Mouse (Mus musculus) forebrain, embryonic 12.5 days (tissue): ENCODE measurements around the gene Ing4. TPM values are rescaled to one million over a fixed set of nuclear protein-coding genes. Genes with fewer than 3 reads are reported as not detected.
"Not testable (repeated sequence)": the region's sequence is repeated elsewhere in the genome, so short reads cannot be mapped to it uniquely, and the experiment has no call there.

Experiments used
- ATAC-seq: fragments of 200-750 bp; cut with Nextera tagmentation; 2 replicates; pipeline ENCODE4 v1.8.0; 2017; ENCODE audit warnings: moderate TSS enrichment; ENCODE audit not compliant: low FRiP score
- H3K27ac ChIP-seq: fragments of 300-500 bp; sonication (generic); 2 replicates; pipeline ENCODE4 v1.5.1; 2016; ENCODE audit warnings: mild to moderate bottlenecking
- H3K27me3 ChIP-seq: fragments of 300-500 bp; sonication (generic); 2 replicates; pipeline ENCODE4 v1.6.1; 2016; ENCODE audit warnings: mild to moderate bottlenecking
- H3K36me3 ChIP-seq: fragments of 300-500 bp; sonication (generic); replicated peaks from 2 replicates; pipeline ENCODE4 v1.6.1; 2016; ENCODE audit warnings: mild to moderate bottlenecking
- H3K4me1 ChIP-seq: fragments of 300-500 bp; sonication (generic); 2 replicates; pipeline ENCODE4 v1.6.1; 2016
- H3K4me2 ChIP-seq: fragments of 300-500 bp; sonication (generic); 2 replicates; pipeline ENCODE4 v1.6.1; 2016; ENCODE audit warnings: mild to moderate bottlenecking, moderate library complexity
- H3K4me3 ChIP-seq: fragments of 300-500 bp; sonication (generic); replicated peaks from 2 replicates; pipeline ENCODE4 v1.5.1; 2016; ENCODE audit warnings: mild to moderate bottlenecking
- H3K9ac ChIP-seq: fragments of 300-500 bp; sonication (generic); 2 replicates; pipeline ENCODE4 v1.6.1; 2016; ENCODE audit warnings: mild to moderate bottlenecking
- H3K9me3 ChIP-seq: fragments of 300-500 bp; sonication (generic); 2 replicates; pipeline ENCODE4 v1.6.1; 2016
- WGBS: fragments of 180-500 bp; shearing (Covaris S2); methylation state at CpG from one replicate; pipeline ENCODE4 v1.1.7; 2016; 5-methylcytosine and 5-hydroxymethylcytosine counted together
- polyA plus RNA-seq: library from polyadenylated mRNA; unstranded; fragments of >200 nt; fragmentation: Nextera tagmentation; extraction: Ambion mirVana; gene quantifications from 2 replicates; pipeline ENCODE4 v1.2.1, GENCODE M21; 2016

The Ing4 gene
- polyA plus RNA-seq, 1 experiment from 2014 or later, result 163 TPM

DNA sequence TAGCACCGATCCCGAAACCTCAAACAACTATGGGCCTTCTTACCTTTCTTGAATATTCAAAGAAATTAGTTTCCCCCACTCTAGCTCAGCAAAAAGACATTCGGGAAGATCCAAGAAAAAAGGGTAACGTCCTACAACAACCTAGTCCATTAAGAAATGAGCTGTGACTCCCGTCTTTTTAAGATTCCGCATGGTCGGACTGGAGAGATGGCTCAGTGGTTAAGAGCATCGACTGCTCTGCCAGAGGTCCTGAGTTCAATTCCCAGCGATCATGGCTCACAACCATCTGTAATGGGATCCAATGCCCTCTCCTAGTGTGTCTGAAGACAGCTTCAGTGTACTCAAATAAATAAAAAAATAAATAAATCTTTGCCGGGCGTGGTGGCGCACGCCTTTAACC is 31.5 kb upstream of the Ing4 start:
- H3K36me3 ChIP-seq, result peaks cover 22% of the 10 kb centered on the region
- peak overlapping the region; percentile 99 for H3K27ac ChIP-seq
- peaks cover 8% of the 10 kb centered on the region for H3K27me3 ChIP-seq
- no peak for ATAC-seq
- H3K4me3 ChIP-seq, result peak overlapping the region; percentile 97
- no peaks in the 10 kb centered on the region for H3K9me3 ChIP-seq
- peak overlapping the region; percentile 68 for H3K9ac ChIP-seq
- peaks cover 47% of the 10 kb centered on the region for H3K4me1 ChIP-seq
- 48% methylated on average over 13 of the region's 13 CpGs for WGBS
- peak overlapping the region; percentile 88 for H3K4me2 ChIP-seq

DNA sequence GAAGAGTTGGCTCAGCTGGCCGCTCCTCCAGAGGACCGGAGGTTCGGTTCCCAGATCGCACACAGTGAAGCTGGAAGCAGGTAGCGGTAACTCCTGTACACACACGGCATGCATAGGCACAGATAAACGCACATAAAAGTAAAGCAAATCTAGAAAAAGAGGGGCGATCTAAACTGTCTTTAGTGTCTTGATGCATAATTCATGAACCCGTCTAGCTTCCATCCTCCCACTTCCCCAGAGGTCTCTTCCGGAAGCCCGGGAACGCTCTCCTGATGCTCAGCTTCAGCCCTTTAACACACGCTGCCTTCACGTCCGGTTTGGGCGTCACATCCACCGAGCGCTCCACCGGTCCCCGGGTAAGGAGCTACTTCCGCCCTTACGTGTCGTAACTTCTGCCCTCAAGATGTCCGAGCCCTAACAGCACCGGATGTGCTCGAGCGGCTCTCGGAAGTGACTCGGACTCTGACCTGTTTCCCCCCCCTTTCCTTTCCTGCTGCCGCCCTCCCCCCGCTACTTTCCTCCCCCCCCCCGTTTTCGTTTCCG is 30.9 kb upstream of the Ing4 start:
- peak overlapping the region; percentile 97 for H3K4me3 ChIP-seq
- peaks cover 2% of the 10 kb centered on the region; the same call in 1 of the 2 replicates for H3K27me3 ChIP-seq
- no peaks in the 10 kb centered on the region for H3K9me3 ChIP-seq
- under 1% methylated on average over 33 of the region's 34 CpGs for WGBS
- H3K9ac ChIP-seq, result peak overlapping the region; percentile 96
- ATAC-seq, result peak; percentile 98
- H3K4me1 ChIP-seq, result peaks cover 44% of the 10 kb centered on the region
- peaks cover 25% of the 10 kb centered on the region for H3K36me3 ChIP-seq
- H3K4me2 ChIP-seq, result peak overlapping the region; percentile 88
- H3K27ac ChIP-seq, result peak overlapping the region; percentile 99

DNA sequence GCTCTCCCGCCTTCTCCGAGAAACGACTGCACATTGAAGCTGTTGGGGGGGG is 30.6 kb upstream of the Ing4 start, which contains the start of gene Zfp384:
Zfp384 (plus strand) TSS at position 17 of the 52 bp plus-strand sequence.
- H3K4me1 ChIP-seq, result peaks cover 41% of the 10 kb centered on the region
- no peaks in the 10 kb centered on the region for H3K27me3 ChIP-seq
- ATAC-seq, result no peak
- WGBS, result 0% methylated on average over 3 of the region's 3 CpGs
- H3K9me3 ChIP-seq, result no peaks in the 10 kb centered on the region
- peak within 1 kb of the TSS; percentile 97 for H3K4me3 ChIP-seq
- peak within 1 kb of the TSS; percentile 96 for H3K9ac ChIP-seq
- peak within 1 kb of the TSS; percentile 88 for H3K4me2 ChIP-seq
- H3K36me3 ChIP-seq, result peaks cover 28% of the 10 kb centered on the region
- peak within 1 kb of the TSS; percentile 99 for H3K27ac ChIP-seq

DNA sequence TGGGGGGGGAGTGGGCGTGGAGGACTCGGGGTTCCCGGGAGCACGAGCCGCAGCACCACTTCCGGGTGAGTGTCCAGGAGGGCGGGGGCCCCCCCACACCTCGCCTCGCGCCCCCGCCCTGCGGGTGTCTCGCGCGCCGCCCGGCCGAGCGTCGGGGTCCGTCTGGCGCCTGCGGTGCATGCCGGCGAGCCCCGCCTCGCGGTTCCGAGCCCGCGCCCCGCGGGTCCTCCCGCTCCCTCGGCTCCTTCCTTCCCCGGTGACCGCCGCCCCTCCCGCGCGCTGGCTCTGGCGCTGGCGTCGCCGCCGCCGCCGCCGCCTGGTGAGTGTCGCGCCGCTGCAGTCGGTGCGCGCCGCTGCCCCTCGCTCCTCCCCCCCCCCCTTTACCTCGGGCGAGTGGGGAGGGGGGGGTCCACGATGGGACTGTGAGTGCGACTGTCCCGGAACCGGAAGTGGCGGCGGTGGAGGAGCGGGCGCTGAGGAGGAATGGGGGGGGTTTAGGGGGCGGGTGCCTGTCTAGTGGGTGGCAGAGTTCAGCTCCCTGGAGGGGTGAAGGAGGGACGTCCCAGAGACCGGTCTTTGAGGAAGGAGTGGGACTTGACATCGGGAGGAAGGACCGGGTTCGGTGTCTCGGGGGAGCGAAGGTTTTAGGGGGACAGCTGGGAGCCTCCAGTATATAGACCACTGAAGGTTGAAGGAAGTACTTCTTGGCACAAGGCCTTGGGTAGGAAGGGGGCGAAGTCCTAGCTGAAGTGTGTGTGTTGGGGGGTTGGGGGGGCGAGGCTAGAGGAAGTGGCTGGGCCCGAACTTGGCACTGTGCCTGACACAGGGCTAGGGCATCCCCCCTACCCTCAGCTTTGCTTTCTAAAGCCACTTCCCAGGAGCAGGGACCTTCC is 30.1 kb upstream of the Ing4 start:
- peak overlapping the region; percentile 88 for H3K4me2 ChIP-seq
- no peaks in the 10 kb centered on the region for H3K27me3 ChIP-seq
- peak overlapping the region; percentile 97 for H3K4me3 ChIP-seq
- H3K9me3 ChIP-seq, result no peaks in the 10 kb centered on the region
- peak overlapping the region; percentile 96 for H3K9ac ChIP-seq
- peaks cover 31% of the 10 kb centered on the region for H3K36me3 ChIP-seq
- H3K4me1 ChIP-seq, result peaks cover 37% of the 10 kb centered on the region
- H3K27ac ChIP-seq, result peak overlapping the region; percentile 99
- peak; percentile 84 for ATAC-seq
- under 1% methylated on average over 40 of the region's 78 CpGs for WGBS

DNA sequence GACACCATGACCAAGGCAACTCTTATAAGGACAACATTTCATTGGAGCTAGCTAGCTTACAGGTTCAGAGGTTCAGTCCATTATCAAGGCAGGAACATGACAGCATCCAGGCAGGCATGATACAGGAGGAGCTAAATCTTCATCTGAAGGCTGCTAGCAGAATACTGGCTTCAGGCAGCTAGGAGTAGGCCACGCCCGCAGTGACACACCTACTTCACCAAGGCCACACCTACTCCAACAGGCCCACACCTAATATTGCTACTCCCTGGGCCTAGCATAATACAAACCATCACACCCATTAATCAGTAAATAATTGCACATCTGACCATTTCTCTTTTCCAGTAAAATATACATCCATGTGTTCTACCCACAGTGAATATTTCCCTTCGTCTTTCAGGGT is 21.9 kb upstream of the Ing4 start:
- Histone ChIP-seq H3K4me1 (no peaks in the 10 kb centered on the region), H3K9ac (no peak overlapping the region), H3K27ac (no peak overlapping the region), H3K4me2 (no peak overlapping the region), H3K4me3 (no peak overlapping the region), H3K9me3 (no peaks in the 10 kb centered on the region), H3K27me3 (no peaks in the 10 kb centered on the region), H3K36me3 (peaks cover 73% of the 10 kb centered on the region)
- 91% methylated on average over 3 of the region's 3 CpGs for WGBS
- ATAC-seq, result no peak

DNA sequence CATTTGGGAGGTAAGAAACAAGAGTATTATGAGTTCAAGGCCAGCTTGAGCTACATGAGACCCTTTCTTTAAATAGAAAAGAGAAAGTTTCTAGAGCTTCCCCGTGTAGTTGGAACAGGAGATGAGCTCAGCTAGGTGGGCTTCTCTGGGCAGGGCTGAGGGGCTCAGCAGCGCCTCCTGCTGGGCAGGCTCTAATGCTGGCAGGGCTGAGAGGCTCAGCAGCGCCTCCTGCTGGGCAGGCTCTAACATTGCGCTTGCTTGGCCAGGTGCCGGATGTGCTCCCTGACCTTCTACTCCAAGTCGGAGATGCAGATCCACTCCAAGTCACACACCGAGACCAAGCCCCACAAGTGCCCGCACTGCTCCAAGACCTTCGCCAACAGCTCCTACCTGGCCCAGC is 9.0 kb upstream of the Ing4 start:
- not testable (repeated sequence) for H3K9me3 ChIP-seq, H3K4me3 ChIP-seq, H3K27me3 ChIP-seq, H3K27ac ChIP-seq, ATAC-seq, H3K4me2 ChIP-seq, H3K9ac ChIP-seq, H3K4me1 ChIP-seq
- WGBS, result 23% methylated on average over 7 of the region's 9 CpGs
- H3K36me3 ChIP-seq, result peaks cover 54% of the 10 kb centered on the region

DNA sequence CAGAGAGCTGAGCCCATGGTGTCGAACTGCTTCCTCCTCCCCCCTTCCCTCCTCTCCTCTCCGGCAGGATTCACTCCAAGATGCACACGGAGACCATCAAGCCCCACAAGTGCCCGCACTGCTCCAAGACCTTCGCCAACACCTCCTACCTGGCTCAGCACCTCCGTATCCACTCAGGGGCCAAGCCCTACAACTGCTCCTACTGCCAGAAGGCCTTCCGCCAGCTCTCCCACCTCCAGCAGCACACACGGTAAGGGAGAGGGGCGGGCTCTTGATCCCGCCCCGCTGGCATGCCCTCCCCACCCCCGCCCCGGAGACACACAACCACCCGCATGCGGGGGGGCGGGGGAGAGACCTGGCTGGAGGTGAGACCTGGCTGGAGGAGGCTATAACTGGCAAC is 8.0 kb upstream of the Ing4 start:
- ATAC-seq, result no peak
- Histone ChIP-seq H3K9me3 (no peaks in the 10 kb centered on the region), H3K36me3 (peaks cover 54% of the 10 kb centered on the region), H3K27me3 (no peaks in the 10 kb centered on the region), H3K4me3 (no peak overlapping the region), H3K9ac (no peak overlapping the region), H3K27ac (no peak overlapping the region), H3K4me1 (no peaks in the 10 kb centered on the region), H3K4me2 (no peak overlapping the region)
- 87% methylated on average over 16 of the region's 16 CpGs for WGBS

DNA sequence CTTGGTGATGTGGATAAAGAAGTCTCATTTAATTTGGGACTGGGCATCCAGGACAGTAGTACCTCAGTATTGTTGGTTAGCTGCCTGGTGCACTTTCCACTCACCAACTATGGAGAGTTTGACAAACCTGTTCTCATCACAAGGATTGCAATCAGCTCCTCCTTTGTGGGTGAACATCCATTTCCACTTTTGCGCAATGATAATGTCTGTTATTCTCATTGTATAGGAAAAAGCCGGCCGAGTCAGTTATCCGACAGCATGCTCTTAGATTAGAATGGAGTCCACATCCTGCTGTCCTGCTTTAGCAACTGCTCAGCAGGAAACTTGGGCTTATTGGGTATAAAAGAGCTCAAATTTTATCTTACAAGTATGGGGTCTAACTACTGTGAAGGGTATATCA is 894 bp upstream of the Ing4 start:
- peaks cover 14% of the 10 kb centered on the region for H3K4me1 ChIP-seq
- H3K27me3 ChIP-seq, result no peaks in the 10 kb centered on the region
- no peaks in the 10 kb centered on the region for H3K9me3 ChIP-seq
- peak overlapping the region; percentile 54 for H3K4me2 ChIP-seq
- no peak overlapping the region for H3K9ac ChIP-seq
- peak overlapping the region; percentile 72; the same call in 1 of the 2 replicates for H3K4me3 ChIP-seq
- 0 out of 2 replicates have a peak overlapping the region, but pooled peaks have one; percentile 65 for H3K27ac ChIP-seq
- peaks cover 45% of the 10 kb centered on the region for H3K36me3 ChIP-seq
- no peak for ATAC-seq
- 94% methylated on average over 4 of the region's 4 CpGs for WGBS

DNA sequence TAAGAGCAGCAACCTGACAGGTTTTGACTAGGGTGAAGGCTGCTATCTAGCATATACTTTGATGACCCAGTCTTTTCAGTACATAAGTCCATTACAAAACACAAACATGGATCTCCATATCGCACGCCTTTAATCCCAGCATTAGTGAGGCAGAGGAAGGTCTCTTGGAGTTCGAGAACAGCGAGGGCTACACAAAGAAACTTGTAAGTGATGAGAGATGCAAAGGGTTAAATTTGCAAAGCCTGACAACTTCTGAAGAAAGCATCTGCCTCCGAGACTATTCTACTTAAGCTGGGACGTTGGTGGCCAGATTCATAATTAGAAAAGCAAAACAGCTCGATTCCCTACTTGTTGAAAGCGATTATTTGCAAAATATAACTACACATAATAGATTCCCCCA is 429 bp upstream of the Ing4 start:
- 4% methylated on average over 8 of the region's 8 CpGs for WGBS
- ATAC-seq, result peak; percentile 27

DNA sequence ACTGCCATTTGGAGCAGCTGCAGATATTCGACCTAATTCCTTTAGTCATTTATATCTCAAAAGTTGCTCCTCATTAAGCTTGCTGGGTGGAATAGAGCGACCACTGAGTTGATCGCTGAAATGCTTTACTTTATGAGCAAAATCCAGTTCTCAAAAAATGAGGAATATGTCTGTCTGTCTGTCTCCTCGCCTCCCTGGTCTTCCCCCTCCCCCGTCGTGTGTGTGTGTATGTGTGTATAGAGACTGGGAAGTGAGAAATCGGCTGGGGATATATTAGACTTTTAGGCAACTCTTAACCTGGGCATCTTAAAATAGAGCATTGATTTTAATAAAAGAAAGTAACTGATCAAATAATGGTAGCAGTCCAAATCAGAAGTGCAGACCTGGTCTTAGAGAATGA is 661 bp downstream of the Ing4 start:
- Histone ChIP-seq H3K27ac (peak overlapping the region; percentile 51; the same call in 1 of the 2 replicates), H3K9me3 (no peaks in the 10 kb centered on the region), H3K4me1 (peaks cover 14% of the 10 kb centered on the region), H3K27me3 (no peaks in the 10 kb centered on the region), H3K36me3 (peaks cover 48% of the 10 kb centered on the region), H3K4me3 (peak overlapping the region; percentile 72), H3K4me2 (peak overlapping the region; percentile 61), H3K9ac (peak overlapping the region; percentile 69)
- ATAC-seq, result no peak
- 16% methylated on average over 7 of the region's 7 CpGs for WGBS

More for the DNA sequence above, 429 bp upstream of the Ing4 start:
- Histone ChIP-seq H3K36me3 (peaks cover 45% of the 10 kb centered on the region), H3K4me2 (peak overlapping the region; percentile 54), H3K27ac (peak overlapping the region; percentile 65), H3K4me1 (peaks cover 14% of the 10 kb centered on the region), H3K27me3 (no peaks in the 10 kb centered on the region), H3K4me3 (peak overlapping the region; percentile 72), H3K9ac (peak overlapping the region; percentile 30; the same call in 1 of the 2 replicates), H3K9me3 (no peaks in the 10 kb centered on the region)

DNA sequence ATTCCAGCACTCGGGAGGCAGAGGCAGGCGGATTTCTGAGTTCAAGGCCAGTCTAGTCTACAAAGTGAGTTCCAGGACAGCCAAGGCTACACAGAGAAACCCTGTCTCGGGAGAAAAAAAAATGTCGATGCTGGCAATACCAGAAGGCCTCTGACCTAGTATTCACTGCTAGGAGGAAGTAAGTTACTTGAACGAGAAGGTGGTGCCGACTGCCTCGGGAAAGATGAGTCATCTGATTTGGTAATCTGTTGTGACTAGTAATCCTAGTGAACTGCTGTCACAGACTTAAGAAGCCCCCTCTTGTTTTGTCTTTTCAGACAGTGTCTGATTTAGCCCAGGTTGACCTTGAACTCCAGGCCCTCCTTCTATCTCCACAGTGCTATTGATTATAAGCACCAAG is 1.5 kb downstream of the Ing4 start:
- ATAC-seq, result no peak
- H3K36me3 ChIP-seq, result peaks cover 47% of the 10 kb centered on the region
- 92% methylated on average over 7 of the region's 7 CpGs for WGBS
- H3K9me3 ChIP-seq, result no peaks in the 10 kb centered on the region
- H3K4me2 ChIP-seq, result peak overlapping the region; percentile 61; the same call in 1 of the 2 replicates
- no peak overlapping the region for H3K27ac ChIP-seq
- H3K27me3 ChIP-seq, result no peaks in the 10 kb centered on the region
- H3K4me1 ChIP-seq, result peaks cover 14% of the 10 kb centered on the region
- no peak overlapping the region for H3K4me3 ChIP-seq
- no peak overlapping the region for H3K9ac ChIP-seq

DNA sequence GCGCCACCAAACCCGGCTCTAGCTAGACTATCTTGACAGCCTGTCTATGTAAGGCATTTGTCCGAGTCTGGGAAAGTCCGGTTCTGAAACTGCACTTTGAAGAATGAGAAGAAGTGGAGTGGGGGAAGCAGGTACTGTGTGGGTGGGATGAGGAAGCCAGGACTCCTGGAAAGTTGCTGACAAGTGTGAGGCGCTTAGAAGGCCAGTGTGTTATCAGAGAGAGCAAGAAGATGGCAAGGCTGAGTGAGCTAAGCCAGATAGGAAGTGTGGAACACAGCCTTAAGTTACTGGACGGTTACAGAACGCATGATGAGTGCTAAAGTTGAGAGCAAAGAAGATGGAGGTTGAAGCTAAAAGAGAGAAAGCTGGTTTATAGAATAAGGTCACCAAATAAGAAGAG is 2.5 kb downstream of the Ing4 start:
- WGBS, result 95% methylated on average over 7 of the region's 7 CpGs
- Histone ChIP-seq H3K27me3 (no peaks in the 10 kb centered on the region), H3K4me1 (peaks cover 14% of the 10 kb centered on the region), H3K36me3 (peaks cover 43% of the 10 kb centered on the region), H3K4me2 (no peak overlapping the region), H3K4me3 (no peak overlapping the region), H3K9ac (no peak overlapping the region), H3K9me3 (no peaks in the 10 kb centered on the region), H3K27ac (no peak overlapping the region)
- no peak for ATAC-seq

DNA sequence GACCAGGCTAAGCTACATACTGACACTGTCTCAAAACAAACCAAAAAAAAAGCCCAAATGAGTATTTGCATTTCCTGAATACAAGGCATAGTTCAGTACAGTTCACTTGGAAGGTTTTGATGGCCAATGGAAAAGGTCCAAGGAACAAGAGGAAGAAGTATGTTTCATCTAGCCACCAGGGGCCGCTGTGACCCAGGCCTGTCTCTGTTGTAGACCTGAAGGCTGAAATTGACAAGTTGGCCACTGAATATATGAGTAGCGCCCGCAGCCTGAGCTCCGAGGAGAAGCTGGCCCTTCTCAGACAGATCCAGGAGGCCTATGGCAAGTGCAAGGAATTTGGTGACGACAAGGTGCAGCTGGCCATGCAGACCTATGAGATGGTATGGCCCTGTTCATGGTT is 7.1 kb downstream of the Ing4 start:
- no peaks in the 10 kb centered on the region for H3K4me1 ChIP-seq
- 40% methylated on average over 5 of the region's 5 CpGs for WGBS

More for the DNA sequence above, 7.1 kb downstream of the Ing4 start:
- peak; percentile 51; the same call in 1 of the 2 replicates for ATAC-seq
- Histone ChIP-seq H3K27ac (no peak overlapping the region), H3K27me3 (no peaks in the 10 kb centered on the region), H3K9ac (no peak overlapping the region), H3K4me3 (no peak overlapping the region), H3K36me3 (peaks cover 75% of the 10 kb centered on the region), H3K9me3 (no peaks in the 10 kb centered on the region), H3K4me2 (no peak overlapping the region)
